Mouse (Mus musculus) brown adipose tissue, adult 24 weeks (tissue): ENCODE results near the gene Ncoa5. TPM values are rescaled to one million over a fixed set of nuclear protein-coding genes. Genes with fewer than 3 reads are reported as not detected.

Source experiments
- H3K27ac ChIP-seq: fragments of 200-500 bp; replicated peaks from 2 replicates; pipeline ENCODE4 v1.5.1; 2012; ENCODE audit warnings: low read depth, mild to moderate bottlenecking, low read length
- H3K4me1 ChIP-seq: fragments of 200-500 bp; 2 replicates; pipeline ENCODE4 v1.6.1; 2012; ENCODE audit warnings: low read length, mixed read lengths; ENCODE audit not compliant: control insufficient read depth, insufficient read depth, insufficient read length
- H3K4me3 ChIP-seq: fragments of 200-500 bp; 2 replicates; pipeline ENCODE4 v1.5.1; 2012; ENCODE audit warnings: low read depth, mild to moderate bottlenecking, low read length, moderate library complexity; ENCODE audit not compliant: insufficient read depth
- polyA plus RNA-seq: library from polyadenylated mRNA; stranded (reverse); fragments of >200 nt; gene quantifications from 2 replicates; pipeline ENCODE4 v1.2.4, GENCODE M21; 2012; ENCODE audit not compliant: missing spikeins, insufficient read depth, insufficient read length

Gene Ncoa5
- polyA plus RNA-seq, 1 experiment: 7.5 TPM

DNA sequence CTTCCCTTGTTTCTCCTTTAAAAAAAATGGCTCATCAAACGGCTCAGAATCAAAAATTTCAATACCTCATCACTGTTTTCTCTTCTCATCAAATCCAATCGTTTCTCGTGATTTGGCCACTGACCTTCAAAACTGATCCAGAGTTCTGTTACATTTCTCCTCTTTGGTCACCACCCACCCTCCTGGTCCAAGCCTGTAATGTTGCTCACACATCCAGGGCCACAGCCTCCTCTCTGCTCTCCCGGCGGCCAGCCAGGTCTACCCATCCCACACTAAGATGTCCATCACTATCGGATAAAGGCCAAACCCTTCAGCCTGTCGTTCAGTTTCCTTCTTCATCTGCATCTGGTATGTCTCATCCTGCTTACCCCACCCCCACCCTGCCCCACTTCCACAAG is 72.5 kb downstream of the Ncoa5 start:
- Histone ChIP-seq H3K27ac (no peak overlapping the region), H3K4me1 (no peaks in the 10 kb centered on the region), H3K4me3 (no peak overlapping the region)

DNA sequence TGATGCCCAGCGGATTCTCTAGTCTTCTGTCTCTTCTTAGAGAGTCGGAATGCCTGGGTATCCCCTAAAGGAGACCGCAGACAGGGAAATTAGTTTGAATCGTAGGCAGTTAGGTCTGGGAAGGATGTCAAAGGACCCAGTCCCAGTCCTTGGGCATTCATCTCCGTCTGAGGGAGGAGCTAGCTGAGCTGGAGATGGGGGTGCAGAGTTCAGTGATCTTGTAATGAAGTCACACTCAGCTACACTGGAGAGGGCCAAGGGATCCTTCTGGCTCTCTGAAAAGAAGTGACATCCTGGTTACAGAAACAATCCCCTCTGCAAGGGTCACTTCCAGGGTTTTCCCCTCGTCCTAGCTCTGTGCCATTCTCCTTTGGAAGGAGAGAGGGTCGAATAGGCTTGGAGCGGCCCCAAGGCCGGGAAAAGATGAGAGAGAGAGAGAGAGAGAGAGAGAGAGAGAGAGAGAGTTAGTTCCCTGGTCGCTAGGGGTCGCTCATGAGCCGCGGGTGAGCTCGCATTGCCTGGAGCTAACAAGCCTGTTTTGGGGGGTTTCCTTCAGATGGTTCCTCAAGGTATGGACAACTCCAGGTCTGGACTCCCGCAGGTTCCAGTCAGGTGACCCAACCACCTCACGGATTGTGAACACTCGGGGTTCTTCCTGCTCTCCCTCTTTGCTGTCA is 73.0 kb downstream of the Ncoa5 start:
- H3K4me3 ChIP-seq: peak overlapping the region; percentile 40; the same call in 1 of the 2 replicates
- no peak overlapping the region for H3K27ac ChIP-seq
- no peaks in the 10 kb centered on the region for H3K4me1 ChIP-seq

DNA sequence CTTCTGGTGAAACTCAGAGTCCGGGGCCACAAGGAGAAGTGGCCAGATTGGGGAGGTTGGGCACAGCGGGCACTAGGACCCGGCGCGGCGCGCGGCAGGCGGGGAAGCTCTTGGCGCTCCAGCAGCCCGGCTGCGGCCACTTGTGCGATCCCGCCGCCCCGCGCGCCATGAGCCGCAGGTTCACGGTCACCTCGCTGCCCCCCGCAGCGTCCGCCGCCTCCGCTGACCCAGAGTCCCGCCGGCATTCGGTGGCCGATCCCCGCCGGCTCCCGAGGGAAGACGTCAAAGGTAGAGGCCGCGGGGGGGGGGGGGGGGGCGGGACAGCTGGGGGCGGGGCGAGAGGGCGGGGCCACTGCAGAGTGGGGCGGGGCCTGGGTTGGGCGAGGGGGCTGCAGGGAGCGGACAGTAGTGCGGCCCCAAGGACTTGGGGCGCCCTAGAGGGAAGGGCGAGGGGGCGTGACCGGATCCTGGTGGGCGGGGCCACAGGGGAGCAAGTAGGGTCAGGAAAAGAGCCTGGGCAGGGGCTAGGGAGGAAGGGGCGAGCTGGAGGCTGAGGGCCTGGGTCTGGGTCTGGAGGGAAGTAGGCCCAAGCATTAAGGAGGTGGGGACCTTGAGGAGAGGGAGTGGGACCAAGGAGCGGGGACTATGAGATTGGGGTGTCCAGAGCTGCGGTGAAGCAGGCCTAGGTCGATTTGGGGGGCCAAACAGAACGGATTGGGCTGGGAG is 73.8 kb downstream of the Ncoa5 start, which contains the start of gene Slc12a5:
TSS of gene Slc12a5 (plus strand) at position 87 of the 726 bp plus-strand sequence.
- Histone ChIP-seq H3K27ac (no peak within 1 kb of the TSS), H3K4me1 (no peaks in the 10 kb centered on the region), H3K4me3 (peak within 1 kb of the TSS; percentile 60)

DNA sequence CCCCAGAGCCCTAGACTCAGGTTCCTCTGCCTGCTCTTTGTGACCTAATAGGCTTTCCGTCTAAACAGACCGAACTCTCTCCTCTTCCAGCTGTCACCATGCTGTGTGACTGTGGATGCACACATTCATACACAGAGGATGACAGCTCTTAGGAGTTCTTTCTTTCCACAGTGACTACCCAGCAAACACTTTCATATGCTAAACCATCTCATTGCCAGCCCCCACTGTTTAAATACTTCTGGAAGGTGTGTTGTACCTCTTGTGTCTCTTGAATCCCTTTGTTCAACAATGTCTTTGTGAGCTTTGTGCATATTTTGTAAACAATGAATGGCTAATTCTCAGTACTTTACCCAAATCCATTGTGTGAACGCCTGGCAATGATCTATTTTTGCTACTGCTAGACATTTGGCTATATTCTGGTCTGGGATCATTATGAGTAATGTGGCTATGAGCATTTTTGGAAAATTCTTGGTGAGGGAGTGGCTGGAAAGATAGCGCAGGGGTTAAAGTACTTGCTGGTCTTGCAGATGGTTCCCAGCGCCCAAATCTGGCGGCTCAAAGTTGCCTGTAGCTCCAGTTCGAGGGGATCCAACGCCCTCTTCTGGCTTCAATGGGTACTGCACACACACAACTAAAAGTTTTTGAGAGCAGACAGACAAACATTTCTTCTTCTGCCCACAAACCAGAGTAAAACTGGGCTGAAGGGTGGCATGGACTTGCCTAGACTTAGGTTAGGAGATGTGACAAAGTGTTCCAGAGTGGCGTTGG is 76.9 kb downstream of the Ncoa5 start:
- Histone ChIP-seq H3K4me1 (no peaks in the 10 kb centered on the region), H3K27ac (no peak overlapping the region), H3K4me3 (no peak overlapping the region)

DNA sequence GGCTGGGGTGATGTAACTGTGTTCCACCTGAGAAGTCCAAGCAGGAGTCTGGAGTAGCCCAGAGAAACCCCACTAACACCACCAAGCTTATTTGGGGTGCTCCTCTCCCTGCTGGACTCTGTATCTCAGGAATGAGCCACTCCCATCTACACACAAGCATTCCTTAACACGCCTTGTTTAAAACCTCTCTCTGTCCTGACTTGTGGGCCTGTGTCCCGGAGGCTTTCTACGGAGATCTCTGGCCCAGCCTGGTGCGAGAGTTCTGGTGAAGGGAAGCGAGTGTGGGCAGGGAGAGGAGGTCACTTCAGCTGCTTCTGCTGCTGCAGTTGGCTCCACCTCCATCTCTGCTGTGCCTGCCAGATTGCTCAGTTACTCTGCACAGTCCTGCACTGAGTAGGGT is 78.5 kb downstream of the Ncoa5 start:
- H3K4me1 ChIP-seq: no peaks in the 10 kb centered on the region

DNA sequence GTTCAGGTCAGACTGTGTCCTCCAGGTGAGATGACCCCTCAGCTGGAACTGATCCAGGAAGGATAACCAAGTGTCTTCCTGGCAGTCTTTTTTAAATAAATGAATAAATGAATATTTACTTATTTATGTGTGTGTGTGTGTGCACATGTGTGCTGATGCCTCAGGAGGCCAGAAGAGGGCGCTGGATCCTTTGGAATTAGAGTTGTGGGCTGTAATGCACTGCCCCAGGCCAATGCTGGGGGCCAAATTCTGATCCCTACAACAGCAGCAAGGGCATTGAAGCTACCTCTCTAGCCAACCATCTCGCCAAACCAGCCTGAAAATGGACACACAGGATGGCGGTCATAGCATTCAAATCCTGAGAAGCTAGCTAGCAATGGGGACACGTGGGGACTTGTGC is 78.9 kb downstream of the Ncoa5 start:
- Histone ChIP-seq H3K4me3 (no peak overlapping the region), H3K4me1 (no peaks in the 10 kb centered on the region), H3K27ac (no peak overlapping the region)

More for the DNA sequence above, 78.5 kb downstream of the Ncoa5 start:
- Histone ChIP-seq H3K27ac (no peak overlapping the region), H3K4me3 (no peak overlapping the region)

DNA sequence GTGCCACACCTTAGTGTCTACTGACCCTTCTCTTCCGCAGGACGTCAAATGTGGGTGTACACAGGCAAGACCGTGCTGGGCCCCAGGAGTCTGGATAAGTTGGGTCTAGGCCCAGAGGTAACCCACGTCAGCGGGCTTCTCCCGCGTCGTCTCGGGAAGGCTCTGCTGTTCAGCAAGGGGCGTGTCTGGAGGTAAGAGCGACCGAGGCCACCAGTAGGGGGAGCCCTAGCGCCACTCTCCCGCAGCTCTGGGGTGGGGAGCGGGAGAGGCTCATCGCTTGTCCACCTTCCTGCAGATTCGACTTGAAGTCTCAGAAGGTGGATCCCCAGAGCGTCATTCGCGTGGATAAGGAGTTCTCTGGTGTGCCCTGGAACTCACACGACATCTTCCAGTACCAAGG is 81.4 kb downstream of the Ncoa5 start:
- no peak overlapping the region for H3K27ac ChIP-seq
- no peaks in the 10 kb centered on the region for H3K4me1 ChIP-seq
- no peak overlapping the region for H3K4me3 ChIP-seq

DNA sequence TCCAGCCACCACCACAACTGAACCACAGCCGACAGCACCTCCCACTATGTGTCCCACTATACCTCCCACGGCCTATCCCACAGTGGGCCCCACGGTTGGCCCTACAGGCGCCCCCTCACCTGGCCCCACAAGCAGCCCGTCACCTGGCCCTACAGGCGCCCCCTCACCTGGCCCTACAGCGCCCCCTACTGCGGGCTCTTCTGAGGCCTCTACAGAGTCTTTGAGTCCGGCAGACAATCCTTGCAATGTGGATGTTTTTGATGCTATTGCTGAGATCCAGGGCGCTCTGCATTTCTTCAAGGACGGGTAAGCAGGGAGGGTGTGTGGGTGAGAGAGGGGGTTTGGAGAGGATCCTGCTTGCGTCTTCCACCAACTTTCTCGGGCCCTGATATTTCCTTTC is 82.2 kb downstream of the Ncoa5 start:
- Histone ChIP-seq H3K27ac (no peak overlapping the region), H3K4me1 (no peaks in the 10 kb centered on the region), H3K4me3 (no peak overlapping the region)

DNA sequence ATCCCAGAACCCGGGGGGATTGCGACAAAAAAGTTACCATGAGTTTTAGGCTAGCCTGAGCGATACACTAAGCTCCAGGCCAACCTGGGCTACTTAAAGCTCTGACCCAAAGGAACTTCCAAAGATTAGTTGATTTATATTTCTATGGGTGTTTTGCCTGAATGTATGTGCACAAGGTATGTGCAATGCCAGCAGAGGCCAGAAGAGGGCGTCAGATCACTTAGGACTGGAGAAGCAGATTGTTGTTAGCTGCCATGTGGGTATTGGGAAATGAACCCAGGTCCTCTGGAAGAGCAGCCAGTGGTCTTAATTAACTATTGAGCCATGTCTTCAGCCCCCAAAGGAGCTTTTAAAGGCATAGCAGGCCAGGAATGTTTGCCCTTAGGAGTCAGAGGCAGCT is 82.9 kb downstream of the Ncoa5 start:
- Histone ChIP-seq H3K27ac (no peak overlapping the region), H3K4me3 (no peak overlapping the region)

DNA sequence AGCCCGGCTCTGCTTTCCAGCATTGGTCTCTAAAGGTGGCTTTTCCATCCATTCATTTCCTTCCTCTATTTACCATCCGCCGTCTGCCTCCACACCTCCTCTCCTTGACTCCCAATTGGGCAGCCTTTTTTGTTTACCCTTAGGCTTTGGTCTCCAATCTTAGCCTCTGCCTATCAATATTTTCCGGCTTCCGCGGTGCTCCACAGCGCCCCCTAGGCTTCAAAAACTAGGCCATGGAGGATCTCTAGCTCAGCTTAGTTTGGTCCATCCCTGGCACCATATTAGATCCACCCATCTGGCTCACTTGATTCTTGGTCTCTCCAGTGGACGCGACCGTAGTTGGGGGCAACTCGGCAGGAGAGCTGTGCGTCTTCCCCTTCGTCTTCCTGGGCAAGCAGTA is 84.2 kb downstream of the Ncoa5 start:
- Histone ChIP-seq H3K27ac (no peak overlapping the region), H3K4me3 (no peak overlapping the region), H3K4me1 (no peaks in the 10 kb centered on the region)

More for the DNA sequence above, 82.9 kb downstream of the Ncoa5 start:
- no peaks in the 10 kb centered on the region for H3K4me1 ChIP-seq

Other genes with a start within 250 kb of the Ncoa5 start
- 28.2 and 36.8 TPM in 2 replicates for gene Snx21, start 249.0 kb downstream of the Ncoa5 start, polyA plus RNA-seq
- 15.5 and 16.3 TPM in 2 replicates for gene Acot8, start 230.0 kb downstream of the Ncoa5 start, polyA plus RNA-seq
- gene Zswim3, start 229.8 kb downstream of the Ncoa5 start, polyA plus RNA-seq: 1.5 and 3.6 TPM in 2 replicates
- gene Zswim1, start 212.2 kb downstream of the Ncoa5 start, polyA plus RNA-seq: 4.1 and 5.3 TPM in 2 replicates
- gene Spata25, start 206.3 kb downstream of the Ncoa5 start, polyA plus RNA-seq: not detected in 2 replicates
- 44.9 and 55.0 TPM in 2 replicates for gene Ctsa, start 202.0 kb downstream of the Ncoa5 start, polyA plus RNA-seq
- gene Neurl2, start 201.4 kb downstream of the Ncoa5 start, polyA plus RNA-seq: 1.1 and 4.1 TPM in 2 replicates
- gene Pltp, start 177.2 kb downstream of the Ncoa5 start, polyA plus RNA-seq: 59.0 and 82.5 TPM in 2 replicates
- gene Pcif1, start 155.6 kb downstream of the Ncoa5 start, polyA plus RNA-seq: 21.6 and 25.6 TPM in 2 replicates
- gene Zfp335, start 123.1 kb downstream of the Ncoa5 start, polyA plus RNA-seq: 6.2 and 6.9 TPM in 2 replicates
- gene Mmp9, start 94.1 kb downstream of the Ncoa5 start, polyA plus RNA-seq: 5.8 and 6.9 TPM in 2 replicates
- 1.2 and 1.3 TPM in 2 replicates for gene Slc12a5, start 74.1 kb downstream of the Ncoa5 start, polyA plus RNA-seq
- gene Cd40, start 20.8 kb upstream of the Ncoa5 start, polyA plus RNA-seq: 1.2 and 2.2 TPM in 2 replicates
- not detected in 2 replicates for gene 1700025C18Rik, start 55.9 kb upstream of the Ncoa5 start, polyA plus RNA-seq
- gene Cdh22, start 200.0 kb upstream of the Ncoa5 start, polyA plus RNA-seq: not detected in 2 replicates